Mouse (Mus musculus) embryonic facial prominence, embryonic 10.5 days (tissue): Measurements from ENCODE around the gene Abcc4. TPM values are rescaled to one million over a fixed set of nuclear protein-coding genes. Genes with fewer than 3 reads are reported as not detected.
"Not testable (repeated sequence)": the region's sequence is repeated elsewhere in the genome, so short reads cannot be mapped to it uniquely, and the experiment has no call there.

Experiments
- DNase-seq: peaks from one replicate; pipeline ENCODE4 v3.0.0-alpha.2; 2017; ENCODE audit warnings: low spot score
- H3K27ac ChIP-seq: fragments of 300-500 bp; sonication (generic); replicated peaks from 2 replicates; pipeline ENCODE4 v1.5.1; 2016; ENCODE audit warnings: mild to moderate bottlenecking
- H3K27me3 ChIP-seq: fragments of 300-500 bp; sonication (generic); replicated peaks from 2 replicates; pipeline ENCODE4 v1.6.1; 2016; ENCODE audit warnings: low read depth, mild to moderate bottlenecking; ENCODE audit not compliant: poor library complexity, severe bottlenecking
- H3K36me3 ChIP-seq: fragments of 300-500 bp; sonication (generic); replicated peaks from 2 replicates; pipeline ENCODE4 v1.6.1; 2016; ENCODE audit warnings: mild to moderate bottlenecking, moderate library complexity
- H3K4me1 ChIP-seq: fragments of 300-500 bp; sonication (generic); 2 replicates; pipeline ENCODE4 v1.6.1; 2016
- H3K4me3 ChIP-seq: fragments of 300-500 bp; sonication (generic); 2 replicates; pipeline ENCODE4 v1.5.1; 2016; ENCODE audit warnings: mild to moderate bottlenecking, moderate library complexity
- H3K9me3 ChIP-seq: fragments of 300-500 bp; sonication (generic); 2 replicates; pipeline ENCODE4 v1.6.1; 2016; ENCODE audit warnings: mild to moderate bottlenecking
- WGBS: fragments of 180-500 bp; shearing (Covaris S2); methylation state at CpG from one replicate; pipeline ENCODE4 v1.1.7; 2016; 5-methylcytosine and 5-hydroxymethylcytosine counted together
- polyA plus RNA-seq: library from polyadenylated mRNA; unstranded; fragments of >200 nt; fragmentation: Nextera tagmentation; extraction: Ambion mirVana; gene quantifications from 2 replicates; pipeline ENCODE4 v1.2.1, GENCODE M21; 2016

The Abcc4 gene
- polyA plus RNA-seq, 1 experiment from 2014 or later, result 3.2 TPM

GRCm38 (mm10) chr14:118690336-118690735, 15.7 kb downstream of the Abcc4 start:
- H3K4me3 ChIP-seq, result no peak overlapping the region
- WGBS, result 87% methylated on average over 10 of the region's 10 CpGs
- no peaks in the 10 kb centered on the region for H3K9me3 ChIP-seq
- no peaks in the 10 kb centered on the region for H3K27me3 ChIP-seq
- H3K4me1 ChIP-seq, result peaks cover 36% of the 10 kb centered on the region
- H3K27ac ChIP-seq, result 0 out of 2 replicates have a peak overlapping the region, but pooled peaks have one; percentile 51
- no peaks in the 10 kb centered on the region for H3K36me3 ChIP-seq
- no peak for DNase-seq

GRCm38 (mm10) chr14:118688643-118689042, 17.4 kb downstream of the Abcc4 start:
- H3K4me1 ChIP-seq, result peaks cover 36% of the 10 kb centered on the region
- DNase-seq, result no peak
- no peaks in the 10 kb centered on the region for H3K27me3 ChIP-seq
- no peaks in the 10 kb centered on the region for H3K9me3 ChIP-seq
- no peak overlapping the region for H3K27ac ChIP-seq
- no peaks in the 10 kb centered on the region for H3K36me3 ChIP-seq
- H3K4me3 ChIP-seq, result no peak overlapping the region
- 89% methylated on average over 5 of the region's 5 CpGs for WGBS

- H3K9me3 ChIP-seq, result no peaks in the 10 kb centered on the region
- H3K4me1 ChIP-seq, result peaks cover 39% of the 10 kb centered on the region
- WGBS, result 79% methylated on average over 5 of the region's 5 CpGs
- peak; percentile 38 for DNase-seq
- no peaks in the 10 kb centered on the region for H3K36me3 ChIP-seq
- no peaks in the 10 kb centered on the region for H3K27me3 ChIP-seq
- H3K4me3 ChIP-seq, result no peak overlapping the region
- 0 out of 2 replicates have a peak overlapping the region, but pooled peaks have one; percentile 19 for H3K27ac ChIP-seq
These were observed 19.2 kb downstream of the Abcc4 start for GRCm38 (mm10) chr14:118686861-118687260.

- Histone ChIP-seq H3K4me1 (peaks cover 42% of the 10 kb centered on the region), H3K9me3 (no peaks in the 10 kb centered on the region), H3K36me3 (no peaks in the 10 kb centered on the region), H3K27ac (no peak overlapping the region), H3K4me3 (no peak overlapping the region), H3K27me3 (no peaks in the 10 kb centered on the region)
- DNase-seq, result no peak
- WGBS, result 95% methylated on average over 6 of the region's 6 CpGs
These were observed 20.4 kb downstream of the Abcc4 start for GRCm38 (mm10) chr14:118685572-118685971.

- WGBS, result 71% methylated on average over 10 of the region's 10 CpGs
- Histone ChIP-seq H3K4me3 (no peak overlapping the region), H3K27me3 (no peaks in the 10 kb centered on the region), H3K27ac (peak overlapping the region; percentile 71), H3K4me1 (peaks cover 27% of the 10 kb centered on the region), H3K36me3 (no peaks in the 10 kb centered on the region), H3K9me3 (no peaks in the 10 kb centered on the region)
- DNase-seq, result peak; percentile 22
These were observed 23.5 kb downstream of the Abcc4 start for GRCm38 (mm10) chr14:118682339-118683034.

GRCm38 (mm10) chr14:118681087-118681486, 24.9 kb downstream of the Abcc4 start:
- WGBS, result 80% methylated on average over 8 of the region's 8 CpGs
- no peak for DNase-seq

GRCm38 (mm10) chr14:118678279-118678985, 27.6 kb downstream of the Abcc4 start:
- 90% methylated on average over 9 of the region's 9 CpGs for WGBS
- Histone ChIP-seq H3K27me3 (0 out of 2 replicates have a peak, but pooled peaks cover 4% of the 10 kb centered on the region), H3K4me3 (no peak overlapping the region), H3K27ac (no peak overlapping the region), H3K9me3 (no peaks in the 10 kb centered on the region), H3K4me1 (peaks cover 27% of the 10 kb centered on the region), H3K36me3 (no peaks in the 10 kb centered on the region)
- no peak for DNase-seq

More at GRCm38 (mm10) chr14:118681087-118681486, 24.9 kb downstream of the Abcc4 start:
- no peaks in the 10 kb centered on the region for H3K9me3 ChIP-seq
- no peak overlapping the region for H3K4me3 ChIP-seq
- H3K27me3 ChIP-seq, result no peaks in the 10 kb centered on the region
- peaks cover 22% of the 10 kb centered on the region for H3K4me1 ChIP-seq
- H3K36me3 ChIP-seq, result no peaks in the 10 kb centered on the region
- no peak overlapping the region for H3K27ac ChIP-seq

GRCm38 (mm10) chr14:118676308-118676994, 29.6 kb downstream of the Abcc4 start:
- Histone ChIP-seq H3K4me3 (no peak overlapping the region), H3K9me3 (no peaks in the 10 kb centered on the region), H3K36me3 (no peaks in the 10 kb centered on the region), H3K27me3 (0 out of 2 replicates have a peak, but pooled peaks cover 4% of the 10 kb centered on the region), H3K4me1 (peaks cover 15% of the 10 kb centered on the region), H3K27ac (no peak overlapping the region)
- DNase-seq, result no peak
- 87% methylated on average over 13 of the region's 13 CpGs for WGBS

GRCm38 (mm10) chr14:118674705-118675139, 31.3 kb downstream of the Abcc4 start:
- H3K27me3 ChIP-seq, result 0 out of 2 replicates have a peak, but pooled peaks cover 4% of the 10 kb centered on the region
- 89% methylated on average over 11 of the region's 11 CpGs for WGBS
- no peak overlapping the region for H3K27ac ChIP-seq
- no peak for DNase-seq
- peaks cover 7% of the 10 kb centered on the region for H3K4me1 ChIP-seq
- H3K9me3 ChIP-seq, result no peaks in the 10 kb centered on the region
- H3K36me3 ChIP-seq, result no peaks in the 10 kb centered on the region
- no peak overlapping the region for H3K4me3 ChIP-seq

GRCm38 (mm10) chr14:118674224-118674623, 31.8 kb downstream of the Abcc4 start:
- DNase-seq, result no peak
- Histone ChIP-seq H3K27ac (no peak overlapping the region), H3K9me3 (no peaks in the 10 kb centered on the region), H3K36me3 (no peaks in the 10 kb centered on the region), H3K4me1 (peaks cover 7% of the 10 kb centered on the region), H3K27me3 (0 out of 2 replicates have a peak, but pooled peaks cover 4% of the 10 kb centered on the region), H3K4me3 (no peak overlapping the region)
- WGBS, result 82% methylated on average over 7 of the region's 7 CpGs

GRCm38 (mm10) chr14:118673501-118673900, 32.5 kb downstream of the Abcc4 start:
- no peak overlapping the region for H3K4me3 ChIP-seq
- peaks cover 7% of the 10 kb centered on the region for H3K4me1 ChIP-seq
- DNase-seq, result no peak
- 0 out of 2 replicates have a peak, but pooled peaks cover 4% of the 10 kb centered on the region for H3K27me3 ChIP-seq
- H3K9me3 ChIP-seq, result no peaks in the 10 kb centered on the region
- no peaks in the 10 kb centered on the region for H3K36me3 ChIP-seq
- H3K27ac ChIP-seq, result no peak overlapping the region
- WGBS, result 63% methylated on average over 6 of the region's 6 CpGs

GRCm38 (mm10) chr14:118672931-118673330, 33.1 kb downstream of the Abcc4 start:
- not testable (repeated sequence) for H3K9me3 ChIP-seq, H3K4me1 ChIP-seq, DNase-seq, H3K27ac ChIP-seq, H3K4me3 ChIP-seq, H3K36me3 ChIP-seq, H3K27me3 ChIP-seq
- WGBS, result 90% methylated on average over 6 of the region's 6 CpGs
